Mouse (Mus musculus) embryonic facial prominence, embryonic 14.5 days (tissue): ENCODE measurements around the gene Uggt1. TPM values are rescaled to one million over a fixed set of nuclear protein-coding genes. Genes with fewer than 3 reads are reported as not detected.

Source experiments
- ATAC-seq: fragments of 200-750 bp; cut with Nextera tagmentation; 2 replicates; pipeline ENCODE4 v1.8.0; 2017; ENCODE audit warnings: low read depth, moderate number of reproducible peaks, moderate TSS enrichment
- DNase-seq: peaks from one replicate; pipeline ENCODE4 v3.0.0-alpha.2; 2015; ENCODE audit warnings: low spot score
- H3K27ac ChIP-seq: fragments of 300-500 bp; sonication (generic); replicated peaks from 2 replicates; pipeline ENCODE4 v1.5.1; 2014; ENCODE audit warnings: low read depth, mild to moderate bottlenecking, low read length, moderate library complexity
- H3K27me3 ChIP-seq: fragments of 300-500 bp; sonication (generic); replicated peaks from 2 replicates; pipeline ENCODE4 v1.6.1; 2014; ENCODE audit warnings: low read length; ENCODE audit not compliant: control insufficient read depth, insufficient read depth
- H3K36me3 ChIP-seq: fragments of 300-500 bp; sonication (generic); 2 replicates; pipeline ENCODE4 v1.6.1; 2014; ENCODE audit warnings: low read length, mixed read lengths; ENCODE audit not compliant: control insufficient read depth, insufficient read depth
- H3K4me1 ChIP-seq: fragments of 300-500 bp; sonication (generic); 2 replicates; pipeline ENCODE4 v1.6.1; 2014; ENCODE audit warnings: antibody characterized with exemption, low read length; ENCODE audit not compliant: control insufficient read depth, insufficient read depth
- H3K4me2 ChIP-seq: fragments of 300-500 bp; sonication (generic); 2 replicates; pipeline ENCODE4 v1.6.1; 2014; ENCODE audit warnings: low read depth, mild to moderate bottlenecking, low read length, moderate library complexity, mixed read lengths
- H3K4me3 ChIP-seq: fragments of 300-500 bp; sonication (generic); 2 replicates; pipeline ENCODE4 v1.5.1; 2014; ENCODE audit warnings: low read depth, mild to moderate bottlenecking, low read length
- H3K9ac ChIP-seq: fragments of 300-500 bp; sonication (generic); 2 replicates; pipeline ENCODE4 v1.6.1; 2014; ENCODE audit warnings: low read depth, mild to moderate bottlenecking, low read length, moderate library complexity, mixed read lengths
- H3K9me3 ChIP-seq: fragments of 300-500 bp; sonication (generic); 2 replicates; pipeline ENCODE4 v1.6.1; 2016; ENCODE audit warnings: low read length; ENCODE audit not compliant: control insufficient read depth
- WGBS: fragments of 180-500 bp; shearing (Covaris S2); extraction: QIAGEN DNeasy Blood & Tissue Kit; methylation state at CpG from one replicate; pipeline ENCODE4 v1.1.7; 2014; 5-methylcytosine and 5-hydroxymethylcytosine counted together
- polyA plus RNA-seq: library from polyadenylated mRNA; unstranded; fragments of >200 nt; fragmentation: Nextera tagmentation; extraction: Ambion mirVana; gene quantifications from 2 replicates; pipeline ENCODE4 v1.2.1, GENCODE M21; 2014

Gene Uggt1
- polyA plus RNA-seq, 1 experiment from 2014 or later, result 71.2 TPM

DNA sequence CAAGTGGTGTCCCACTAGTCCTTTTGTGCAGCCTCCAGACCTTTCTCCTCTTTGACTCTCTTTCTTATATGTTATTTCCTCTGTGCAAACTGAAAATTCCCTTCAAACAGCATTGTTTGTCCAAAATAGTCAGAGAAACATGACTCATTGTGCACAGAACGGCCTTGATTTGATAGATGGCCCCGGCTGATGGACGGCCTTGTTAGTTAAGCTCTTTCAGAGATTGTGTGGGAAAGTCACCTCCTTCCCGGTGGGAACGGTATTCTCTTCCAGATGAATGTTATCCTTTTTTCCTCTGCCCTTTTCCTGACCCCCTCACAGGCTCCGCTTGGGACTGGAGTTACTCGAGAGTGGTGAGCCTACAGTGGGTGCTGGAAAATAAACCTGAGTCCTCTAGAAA lies 119.4 kb downstream of the Uggt1 start:
- H3K4me2 ChIP-seq, result no peak overlapping the region
- DNase-seq (no peak), ATAC-seq (no peak)
- 64% methylated on average over 7 of the region's 7 CpGs for whole genome bisulfite sequencing
- H3K4me1 ChIP-seq, result no peaks in the 10 kb centered on the region
- H3K9me3 ChIP-seq, result no peaks in the 10 kb centered on the region
- no peaks in the 10 kb centered on the region for H3K36me3 ChIP-seq
- no peaks in the 10 kb centered on the region for H3K27me3 ChIP-seq
- H3K4me3 ChIP-seq, result no peak overlapping the region
- no peak overlapping the region for H3K27ac ChIP-seq
- H3K9ac ChIP-seq, result no peak overlapping the region

DNA sequence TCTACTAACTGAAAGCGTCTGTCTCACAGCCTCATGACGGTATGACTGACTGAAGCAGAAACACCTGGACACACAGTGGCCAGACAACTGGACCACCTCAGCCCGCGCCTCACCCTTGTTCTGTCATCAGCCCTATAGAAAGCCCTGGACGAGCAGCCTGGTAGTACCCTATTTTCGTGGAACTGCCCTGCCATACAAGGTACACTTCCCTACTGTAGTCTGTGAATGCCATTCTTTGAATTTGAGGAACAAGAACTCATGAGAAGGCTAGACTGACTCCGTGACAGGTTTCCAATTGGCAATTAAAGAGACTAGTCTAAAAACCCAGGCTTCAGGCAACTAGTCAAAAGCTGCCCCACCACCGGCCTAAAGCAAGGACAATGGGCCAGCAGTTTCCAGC lies 123.3 kb downstream of the Uggt1 start:
- ATAC-seq, result no peak
- Histone ChIP-seq H3K9me3 (no peaks in the 10 kb centered on the region), H3K4me2 (no peak overlapping the region), H3K36me3 (no peaks in the 10 kb centered on the region), H3K4me1 (no peaks in the 10 kb centered on the region), H3K4me3 (no peak overlapping the region), H3K27me3 (no peaks in the 10 kb centered on the region), H3K27ac (no peak overlapping the region), H3K9ac (no peak overlapping the region)
- 80% methylated on average over 8 of the region's 8 CpGs for WGBS
- no peak for DNase-seq

DNA sequence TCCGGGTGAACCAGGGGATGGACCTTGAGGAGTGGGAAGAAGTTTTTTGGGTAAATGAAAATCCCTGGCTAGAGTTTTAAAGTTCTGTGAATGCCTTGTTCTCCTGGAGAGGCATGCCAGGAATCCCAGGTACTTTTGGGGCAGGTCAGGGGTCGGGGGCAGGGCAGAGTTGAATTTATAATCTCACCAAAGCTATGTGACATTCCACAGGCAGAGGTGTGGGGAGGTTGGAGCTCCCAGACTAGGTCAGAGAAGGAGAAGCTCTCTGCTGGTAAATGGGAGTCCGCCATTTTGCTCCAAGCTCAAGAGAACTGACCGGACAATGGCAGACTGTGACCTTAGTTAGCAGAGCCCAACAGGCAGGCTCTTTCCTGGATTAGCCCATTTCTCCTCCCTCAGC lies 125.1 kb downstream of the Uggt1 start:
- WGBS, result 85% methylated on average over 4 of the region's 4 CpGs
- Histone ChIP-seq H3K4me1 (no peaks in the 10 kb centered on the region), H3K4me3 (no peak overlapping the region), H3K27ac (no peak overlapping the region), H3K4me2 (no peak overlapping the region), H3K9ac (no peak overlapping the region), H3K36me3 (no peaks in the 10 kb centered on the region), H3K27me3 (no peaks in the 10 kb centered on the region), H3K9me3 (no peaks in the 10 kb centered on the region)
- no peak for ATAC-seq
- no peak for DNase-seq

DNA sequence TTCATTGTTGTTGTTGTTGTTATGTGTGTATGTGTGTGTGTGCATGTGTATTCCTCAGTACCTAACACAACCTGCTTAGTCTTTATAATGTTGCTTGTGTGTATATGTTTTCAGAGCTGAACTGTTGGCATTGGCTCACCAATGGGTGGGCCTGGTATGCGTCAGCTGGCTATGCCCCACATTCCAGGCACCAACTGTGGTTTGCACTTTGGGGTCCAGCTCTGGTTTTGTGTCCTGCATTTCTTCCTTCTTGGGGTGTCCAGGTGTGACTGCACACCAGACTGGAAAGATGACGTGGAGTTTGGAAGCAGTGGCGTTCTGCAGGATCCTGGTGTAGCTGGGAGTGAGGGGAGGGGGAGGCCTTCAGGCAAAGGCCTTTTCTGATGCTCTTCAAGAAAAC lies 125.6 kb downstream of the Uggt1 start:
- Histone ChIP-seq H3K4me2 (no peak overlapping the region), H3K4me3 (no peak overlapping the region), H3K9me3 (no peaks in the 10 kb centered on the region), H3K27ac (no peak overlapping the region), H3K27me3 (no peaks in the 10 kb centered on the region), H3K36me3 (no peaks in the 10 kb centered on the region), H3K4me1 (no peaks in the 10 kb centered on the region), H3K9ac (no peak overlapping the region)
- DNase-seq, result no peak
- 80% methylated on average over 3 of the region's 3 CpGs for WGBS
- ATAC-seq, result no peak

DNA sequence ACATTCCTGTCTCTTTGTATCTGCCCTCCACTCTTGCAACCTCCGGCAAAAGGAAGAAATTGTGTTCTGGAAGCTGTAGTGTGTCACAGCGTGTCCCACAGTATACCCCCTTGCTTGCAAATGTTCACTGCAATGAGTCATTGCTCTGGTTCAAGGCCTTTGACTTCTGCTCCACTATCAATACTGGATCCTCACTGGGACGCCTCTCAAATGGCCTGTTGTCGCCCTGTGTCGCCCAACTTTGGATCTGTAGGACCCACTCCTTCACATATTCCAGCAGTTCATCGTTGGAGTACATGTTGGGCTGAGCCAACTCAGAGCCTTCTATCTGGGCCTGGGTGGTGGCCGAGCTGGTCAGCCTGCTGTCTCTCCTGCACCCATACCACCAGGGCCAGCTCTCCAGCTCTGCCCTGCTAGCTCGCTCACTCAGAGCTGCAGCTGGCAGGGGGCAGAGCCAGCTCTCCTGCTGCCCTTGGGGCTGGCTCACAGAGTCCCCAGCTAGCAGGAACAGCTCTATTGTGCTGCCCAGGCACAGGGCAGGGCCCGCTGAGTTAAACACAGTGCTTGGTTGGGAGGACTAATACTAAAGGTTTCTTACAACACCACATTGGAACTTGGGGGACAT lies 126.3 kb downstream of the Uggt1 start:
- H3K36me3 ChIP-seq, result no peaks in the 10 kb centered on the region
- no peak overlapping the region for H3K4me2 ChIP-seq
- no peak overlapping the region for H3K9ac ChIP-seq
- no peaks in the 10 kb centered on the region for H3K9me3 ChIP-seq
- no peaks in the 10 kb centered on the region for H3K27me3 ChIP-seq
- DNase-seq (no peak), ATAC-seq (no peak)
- no peak overlapping the region for H3K27ac ChIP-seq
- no peak overlapping the region for H3K4me3 ChIP-seq
- 80% methylated on average over 9 of the region's 9 CpGs for WGBS
- H3K4me1 ChIP-seq, result no peaks in the 10 kb centered on the region

DNA sequence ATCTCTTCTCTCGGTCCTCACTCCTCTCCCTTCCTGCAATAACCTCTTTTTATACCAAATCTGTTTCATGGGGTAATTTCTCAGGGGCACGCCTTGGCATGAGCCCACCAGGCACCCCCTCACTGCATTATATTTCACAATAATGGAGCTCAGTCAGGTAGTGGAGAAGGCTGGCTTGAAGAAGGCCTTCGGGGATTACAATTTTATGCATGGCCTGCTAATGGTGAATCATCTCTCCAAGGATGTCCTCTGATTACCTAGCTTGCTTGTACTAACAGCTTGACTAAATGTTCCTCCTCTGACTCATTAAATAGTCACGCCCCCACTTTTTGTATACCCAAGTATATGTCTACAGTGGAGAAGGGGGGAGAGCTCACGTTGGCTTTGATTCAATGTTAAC lies 128.0 kb downstream of the Uggt1 start:
- no peak overlapping the region for H3K4me3 ChIP-seq
- H3K27me3 ChIP-seq, result no peaks in the 10 kb centered on the region
- H3K36me3 ChIP-seq, result no peaks in the 10 kb centered on the region
- no peak overlapping the region for H3K4me2 ChIP-seq
- WGBS, result 74% methylated on average over 5 of the region's 5 CpGs
- no peaks in the 10 kb centered on the region for H3K4me1 ChIP-seq
- DNase-seq (peak; percentile 41), ATAC-seq (peak; percentile 39)
- no peak overlapping the region for H3K9ac ChIP-seq
- no peak overlapping the region for H3K27ac ChIP-seq
- no peaks in the 10 kb centered on the region for H3K9me3 ChIP-seq

DNA sequence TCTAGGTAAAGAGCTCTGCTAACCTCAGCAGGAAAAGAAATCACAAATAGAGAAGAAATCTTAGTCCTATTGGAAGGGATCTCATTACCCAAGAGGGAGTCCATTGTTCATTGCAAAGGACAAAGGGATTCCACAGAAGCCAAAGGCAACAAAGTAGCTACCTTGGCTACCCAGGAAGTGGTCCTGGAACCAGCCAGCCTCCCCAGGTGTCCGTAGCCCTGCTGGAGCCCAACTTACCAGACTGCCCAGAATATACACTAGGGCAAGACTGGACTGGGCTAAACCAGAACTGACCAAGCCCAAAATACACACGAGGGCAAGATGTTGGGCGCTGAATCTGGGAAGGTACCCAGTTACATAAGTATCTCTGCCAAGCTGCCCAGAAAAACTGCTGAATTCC lies 129.7 kb downstream of the Uggt1 start:
- Histone ChIP-seq H3K4me2 (no peak overlapping the region), H3K9me3 (no peaks in the 10 kb centered on the region), H3K4me1 (no peaks in the 10 kb centered on the region), H3K27ac (no peak overlapping the region), H3K4me3 (no peak overlapping the region), H3K9ac (no peak overlapping the region), H3K27me3 (no peaks in the 10 kb centered on the region), H3K36me3 (no peaks in the 10 kb centered on the region)
- ATAC-seq, result no peak
- 79% methylated on average over 3 of the region's 3 CpGs for WGBS
- DNase-seq, result no peak

DNA sequence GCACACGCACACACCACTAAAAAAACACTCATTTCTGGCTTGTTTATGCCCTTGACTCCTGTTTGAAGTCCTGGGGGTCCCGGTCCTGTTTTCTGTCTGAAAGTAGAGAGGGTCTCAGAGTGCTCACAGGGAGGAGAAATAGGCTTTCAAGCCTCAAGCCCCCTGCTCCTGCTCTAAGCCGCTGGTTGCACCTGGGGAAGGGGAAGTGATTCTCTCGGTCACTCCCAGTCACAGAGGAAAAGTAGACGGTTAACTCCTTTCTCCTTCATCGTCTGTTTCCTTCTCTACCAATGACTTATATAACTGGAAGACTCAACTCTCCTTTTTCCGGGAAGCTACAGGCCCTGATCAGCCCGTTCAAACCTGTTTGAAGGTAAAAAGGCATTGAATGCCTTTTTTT lies 130.8 kb downstream of the Uggt1 start:
- Histone ChIP-seq H3K4me1 (no peaks in the 10 kb centered on the region), H3K4me3 (no peak overlapping the region), H3K9me3 (no peaks in the 10 kb centered on the region), H3K27ac (no peak overlapping the region), H3K27me3 (no peaks in the 10 kb centered on the region), H3K36me3 (no peaks in the 10 kb centered on the region), H3K4me2 (no peak overlapping the region), H3K9ac (no peak overlapping the region)
- WGBS, result 75% methylated on average over 8 of the region's 8 CpGs
- DNase-seq, result no peak
- ATAC-seq, result no peak

DNA sequence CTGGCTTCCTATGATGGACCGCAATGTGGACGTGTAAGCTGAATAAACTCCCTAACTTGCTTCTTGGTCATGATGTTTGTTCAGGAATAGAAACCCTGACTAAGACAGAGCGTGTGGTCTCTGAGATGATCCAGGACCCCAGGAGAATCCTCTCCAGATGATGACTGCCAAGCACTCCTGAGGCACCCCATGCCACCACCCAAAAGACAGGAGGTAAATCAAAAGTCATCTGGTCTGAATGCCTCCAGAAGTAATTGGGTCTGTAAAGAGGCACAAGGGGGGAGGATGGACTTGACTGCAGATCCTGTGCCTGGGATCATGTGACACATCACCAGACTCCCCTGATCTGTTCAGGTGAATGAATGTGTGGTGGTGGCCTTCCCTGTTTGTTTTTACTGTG lies 131.9 kb downstream of the Uggt1 start:
- WGBS, result 91% methylated on average over 3 of the region's 3 CpGs
- Histone ChIP-seq H3K4me2 (no peak overlapping the region), H3K27me3 (no peaks in the 10 kb centered on the region), H3K9me3 (no peaks in the 10 kb centered on the region), H3K27ac (no peak overlapping the region), H3K36me3 (no peaks in the 10 kb centered on the region), H3K9ac (no peak overlapping the region), H3K4me1 (no peaks in the 10 kb centered on the region), H3K4me3 (no peak overlapping the region)
- DNase-seq, result no peak
- ATAC-seq, result no peak
